Mouse (Mus musculus) forebrain, embryonic 15.5 days (tissue): ENCODE data around the gene Spata22. TPM values are rescaled to one million over a fixed set of nuclear protein-coding genes. Genes with fewer than 3 reads are reported as not detected.

Experiments
- ATAC-seq: fragments of 200-750 bp; cut with Nextera tagmentation; replicated peaks from 2 replicates; pipeline ENCODE4 v1.8.0; 2017; ENCODE audit warnings: mild to moderate bottlenecking, moderate TSS enrichment, moderate library complexity
- H3K27ac ChIP-seq: fragments of 300-500 bp; sonication (generic); replicated peaks from 2 replicates; pipeline ENCODE4 v1.5.1; 2015; ENCODE audit warnings: mild to moderate bottlenecking, inconsistent platforms
- H3K27me3 ChIP-seq: fragments of 300-500 bp; sonication (generic); 2 replicates; pipeline ENCODE4 v1.6.1; 2015; ENCODE audit warnings: inconsistent platforms
- H3K36me3 ChIP-seq: fragments of 300-500 bp; sonication (generic); 2 replicates; pipeline ENCODE4 v1.6.1; 2015; ENCODE audit warnings: mild to moderate bottlenecking, inconsistent platforms
- H3K4me1 ChIP-seq: fragments of 300-500 bp; sonication (generic); 2 replicates; pipeline ENCODE4 v1.6.1; 2015; ENCODE audit warnings: inconsistent platforms
- H3K4me2 ChIP-seq: fragments of 300-500 bp; sonication (generic); replicated peaks from 2 replicates; pipeline ENCODE4 v1.6.1; 2015; ENCODE audit warnings: mild to moderate bottlenecking, inconsistent platforms
- H3K4me3 ChIP-seq: fragments of 300-500 bp; sonication (generic); 2 replicates; pipeline ENCODE4 v1.5.1; 2015; ENCODE audit warnings: mild to moderate bottlenecking, inconsistent platforms
- H3K9ac ChIP-seq: fragments of 300-500 bp; sonication (generic); replicated peaks from 2 replicates; pipeline ENCODE4 v1.6.1; 2015; ENCODE audit warnings: mild to moderate bottlenecking, inconsistent platforms
- H3K9me3 ChIP-seq: fragments of 300-500 bp; sonication (generic); 2 replicates; pipeline ENCODE4 v1.6.1; 2016; ENCODE audit warnings: inconsistent platforms
- WGBS: fragments of 180-500 bp; shearing (Covaris S2); methylation state at CpG from one replicate; pipeline ENCODE4 v1.1.7; 2015; ENCODE audit warnings: mixed read lengths; 5-methylcytosine and 5-hydroxymethylcytosine counted together
- polyA plus RNA-seq: library from polyadenylated mRNA; unstranded; fragments of >200 nt; fragmentation: Nextera tagmentation; extraction: Ambion mirVana; gene quantifications from 2 replicates; pipeline ENCODE4 v1.2.1, GENCODE M21; 2015

The Spata22 gene
- polyA plus RNA-seq, 1 experiment from 2014 or later, result not detected

- H3K4me3 ChIP-seq, result no peak overlapping the region
- WGBS, result 72% methylated on average over 12 of the region's 12 CpGs
- ATAC-seq, result no peak
- no peaks in the 10 kb centered on the region for H3K4me1 ChIP-seq
- H3K27me3 ChIP-seq, result no peaks in the 10 kb centered on the region
- H3K9ac ChIP-seq, result no peak overlapping the region
- no peaks in the 10 kb centered on the region for H3K9me3 ChIP-seq
- H3K4me2 ChIP-seq, result no peak overlapping the region
- no peaks in the 10 kb centered on the region for H3K36me3 ChIP-seq
- no peak overlapping the region for H3K27ac ChIP-seq
Observed at GRCm38 (mm10) chr11:73326485-73326886, 3.1 kb upstream of the Spata22 start.

- 79% methylated on average over 4 of the region's 4 CpGs for WGBS
- H3K27me3 ChIP-seq, result no peaks in the 10 kb centered on the region
- no peak overlapping the region for H3K9ac ChIP-seq
- H3K4me1 ChIP-seq, result no peaks in the 10 kb centered on the region
- no peak overlapping the region for H3K4me3 ChIP-seq
- no peaks in the 10 kb centered on the region for H3K9me3 ChIP-seq
- no peak overlapping the region for H3K4me2 ChIP-seq
- H3K36me3 ChIP-seq, result no peaks in the 10 kb centered on the region
- no peak overlapping the region for H3K27ac ChIP-seq
- ATAC-seq, result no peak
Observed at GRCm38 (mm10) chr11:73327361-73327760, 2.2 kb upstream of the Spata22 start.

- Histone ChIP-seq H3K36me3 (no peaks in the 10 kb centered on the region), H3K4me3 (no peak overlapping the region), H3K27me3 (no peaks in the 10 kb centered on the region), H3K27ac (no peak overlapping the region), H3K4me1 (no peaks in the 10 kb centered on the region), H3K9me3 (no peaks in the 10 kb centered on the region), H3K9ac (no peak overlapping the region), H3K4me2 (no peak overlapping the region)
- no peak for ATAC-seq
- 67% methylated on average over 2 of the region's 2 CpGs for WGBS
Observed at GRCm38 (mm10) chr11:73333357-73333756, 3.8 kb downstream of the Spata22 start.

- no peaks in the 10 kb centered on the region for H3K27me3 ChIP-seq
- 85% methylated on average over 4 of the region's 4 CpGs for WGBS
Observed at GRCm38 (mm10) chr11:73336919-73337318, 7.4 kb downstream of the Spata22 start.

GRCm38 (mm10) chr11:73350483-73350882 lies 20.9 kb downstream of the Spata22 start, which contains the start of gene Olfr20:
Gene Olfr20 (plus strand): TSS chr11:73350783.
- H3K27ac ChIP-seq, result no peak within 1 kb of the TSS
- no peaks in the 10 kb centered on the region for H3K27me3 ChIP-seq
- 45% methylated on average over 3 of the region's 3 CpGs for WGBS
- H3K36me3 ChIP-seq, result no peaks in the 10 kb centered on the region
- no peak for ATAC-seq
- H3K4me3 ChIP-seq, result no peak within 1 kb of the TSS
- H3K4me2 ChIP-seq, result no peak within 1 kb of the TSS
- H3K9ac ChIP-seq, result no peak within 1 kb of the TSS
- no peaks in the 10 kb centered on the region for H3K9me3 ChIP-seq
- H3K4me1 ChIP-seq, result no peaks in the 10 kb centered on the region

More at GRCm38 (mm10) chr11:73336919-73337318, 7.4 kb downstream of the Spata22 start:
- Histone ChIP-seq H3K4me3 (no peak overlapping the region), H3K27ac (no peak overlapping the region), H3K9me3 (no peaks in the 10 kb centered on the region), H3K9ac (no peak overlapping the region), H3K4me2 (no peak overlapping the region), H3K36me3 (no peaks in the 10 kb centered on the region), H3K4me1 (no peaks in the 10 kb centered on the region)
- no peak for ATAC-seq

GRCm38 (mm10) chr11:73370946-73371345 lies 41.4 kb downstream of the Spata22 start, which contains the start of gene Olfr376:
Gene Olfr376 (plus strand): TSS chr11:73371246.
- Histone ChIP-seq H3K4me3 (no peak within 1 kb of the TSS), H3K4me2 (no peak within 1 kb of the TSS), H3K27ac (no peak within 1 kb of the TSS), H3K27me3 (no peaks in the 10 kb centered on the region), H3K9ac (no peak within 1 kb of the TSS), H3K9me3 (no peaks in the 10 kb centered on the region), H3K36me3 (no peaks in the 10 kb centered on the region), H3K4me1 (no peaks in the 10 kb centered on the region)
- no peak for ATAC-seq
- 91% methylated on average over 2 of the region's 2 CpGs for WGBS

- WGBS, result 71% methylated on average over 4 of the region's 4 CpGs
- H3K27ac ChIP-seq, result no peak overlapping the region
- no peaks in the 10 kb centered on the region for H3K4me1 ChIP-seq
- no peak overlapping the region for H3K9ac ChIP-seq
- no peak for ATAC-seq
- H3K9me3 ChIP-seq, result no peaks in the 10 kb centered on the region; the same call in 1 of the 2 replicates
- H3K27me3 ChIP-seq, result no peaks in the 10 kb centered on the region
- H3K4me3 ChIP-seq, result no peak overlapping the region
- H3K36me3 ChIP-seq, result no peaks in the 10 kb centered on the region
- H3K4me2 ChIP-seq, result no peak overlapping the region
Observed at GRCm38 (mm10) chr11:73395374-73395773, 65.8 kb downstream of the Spata22 start.

Other genes with a start within 250 kb of the Spata22 start
- gene Itgae, start 239.2 kb upstream of the Spata22 start, polyA plus RNA-seq, result 0.18 and 0.34 TPM in 2 replicates
- 7.6 and 7.7 TPM in 2 replicates for gene Haspin, start 191.4 kb upstream of the Spata22 start, polyA plus RNA-seq
- gene P2rx5, start 169.3 kb upstream of the Spata22 start, polyA plus RNA-seq, result 1.0 and 1.3 TPM in 2 replicates
- 131 and 132 TPM in 2 replicates for gene Emc6, start 152.7 kb upstream of the Spata22 start, polyA plus RNA-seq
- 172 and 173 TPM in 2 replicates for gene Tax1bp3, start 152.7 kb upstream of the Spata22 start, polyA plus RNA-seq
- 17.4 and 21.5 TPM in 2 replicates for gene Ctns, start 130.7 kb upstream of the Spata22 start, polyA plus RNA-seq
- gene Shpk, start 130.3 kb upstream of the Spata22 start, polyA plus RNA-seq, result 1.2 and 1.6 TPM in 2 replicates
- gene Trpv1, start 95.4 kb upstream of the Spata22 start, polyA plus RNA-seq, result 0.14 TPM in 1 of 2 replicates, not detected in the other
- gene Trpv3, start 62.4 kb upstream of the Spata22 start, polyA plus RNA-seq, result 0.06 and 0.09 TPM in 2 replicates
- 0.54 and 0.57 TPM in 2 replicates for gene Aspa, start 145 bp upstream of the Spata22 start, polyA plus RNA-seq
- not detected in 2 replicates for gene Gm49340, start within 50 bp of the Spata22 start, polyA plus RNA-seq
- not detected in 2 replicates for gene Olfr20, start 21.0 kb downstream of the Spata22 start, polyA plus RNA-seq
- gene Olfr376, start 41.5 kb downstream of the Spata22 start, polyA plus RNA-seq, result not detected in 2 replicates
- not detected in 2 replicates for gene Olfr1, start 69.9 kb downstream of the Spata22 start, polyA plus RNA-seq
- gene Olfr378, start 98.7 kb downstream of the Spata22 start, polyA plus RNA-seq, result not detected in 2 replicates
- gene Olfr380, start 127.8 kb downstream of the Spata22 start, polyA plus RNA-seq, result not detected in 2 replicates
- gene Olfr381, start 161.9 kb downstream of the Spata22 start, polyA plus RNA-seq, result not detected in 2 replicates
- not detected in 2 replicates for gene Olfr382, start 187.5 kb downstream of the Spata22 start, polyA plus RNA-seq